Mouse (Mus musculus) lung, postnatal 10 days (tissue): ENCODE measurements around the gene Gng12.
A peak's percentile ranks its signal among the peaks of the same experiment; 100 is the strongest.

Experiments used
- DNase-seq: peaks from one replicate; pipeline ENCODE4 v3.0.0; 2021

The Gng12 gene

DNA sequence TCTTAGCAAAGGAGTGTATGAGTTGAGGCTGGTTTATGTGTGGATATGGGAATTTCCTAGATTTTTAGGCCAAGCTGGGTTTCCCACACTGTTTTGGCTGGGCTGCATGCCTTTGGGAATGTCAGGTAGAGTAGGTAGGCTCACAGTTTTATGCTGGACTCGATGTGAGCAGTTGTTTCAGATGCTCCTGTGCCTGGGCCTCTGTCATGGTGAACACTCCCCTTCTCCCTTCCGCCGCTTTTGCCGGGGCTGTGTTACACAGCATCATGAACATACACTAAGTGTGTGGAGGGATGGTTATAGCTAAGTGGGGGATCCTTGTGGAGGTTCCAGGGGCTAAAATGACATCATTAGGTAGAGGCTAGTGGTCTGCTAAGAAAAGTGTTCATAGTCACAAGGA, 24.6 kb downstream of the Gng12 start:
- no peak for DNase-seq

GRCm38 (mm10) chr6:66921755-66922154, 25.6 kb downstream of the Gng12 start:
- DNase-seq, result no peak

DNA sequence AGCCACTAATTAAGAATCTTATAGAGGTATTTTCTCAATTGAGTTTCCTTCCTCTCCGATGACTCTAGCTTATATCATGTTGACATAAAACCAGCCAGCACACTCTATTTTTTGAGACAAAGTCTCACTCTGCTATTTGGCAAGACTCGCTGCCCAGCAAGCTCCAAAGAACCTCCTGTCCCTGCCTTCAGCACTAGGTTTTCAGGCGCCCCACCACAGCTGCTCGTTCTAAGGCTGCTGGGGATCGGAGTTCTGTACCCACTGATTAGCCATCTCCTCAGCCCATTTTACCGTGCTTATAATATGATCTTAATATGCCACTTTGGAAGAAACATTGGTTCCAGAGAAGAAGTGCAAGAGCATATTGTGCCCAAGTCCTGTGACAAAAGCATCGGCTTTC, 26.3 kb downstream of the Gng12 start:
- DNase-seq, result no peak

DNA sequence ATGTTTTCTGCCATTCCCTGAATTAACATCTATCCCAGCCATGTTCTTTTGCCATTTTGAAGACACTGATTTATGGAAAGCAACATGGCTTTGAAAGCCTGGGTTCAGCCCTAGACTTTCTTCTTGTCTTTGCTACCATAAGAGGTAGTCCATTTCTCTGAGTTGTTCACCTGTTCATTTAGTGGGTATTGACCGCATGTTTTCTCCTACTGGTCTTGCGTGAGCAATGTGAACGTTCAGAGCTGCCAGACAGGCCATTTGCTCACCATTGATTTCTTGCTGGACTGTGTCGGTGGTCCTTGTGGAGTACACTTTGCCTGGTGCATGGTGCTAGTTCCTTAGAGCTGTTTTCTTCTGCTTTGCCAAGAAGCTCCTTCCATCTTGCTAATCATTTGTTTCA, 27.7 kb downstream of the Gng12 start:
- DNase-seq, result no peak

GRCm38 (mm10) chr6:66924315-66924965, 28.2 kb downstream of the Gng12 start:
- DNase-seq, result no peak

DNA sequence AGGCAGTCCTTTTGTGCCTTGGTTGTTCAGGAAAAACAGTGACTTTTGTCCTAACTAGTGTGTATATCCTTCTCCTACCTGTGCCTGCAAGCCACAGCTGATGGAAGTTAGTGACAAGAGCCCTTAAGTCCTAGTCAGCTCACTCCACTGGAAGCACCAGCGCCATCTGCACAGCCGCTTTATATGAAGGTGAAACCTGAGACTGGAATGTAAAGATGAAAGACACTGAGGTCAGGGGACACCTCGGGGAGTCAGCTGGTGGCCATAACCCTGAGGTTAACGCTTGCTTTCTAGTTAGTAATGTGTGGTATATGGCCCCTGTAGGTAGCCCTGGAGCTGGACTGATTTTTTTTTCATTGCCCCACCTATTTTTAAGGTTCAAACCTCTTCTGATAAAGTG, 30.1 kb downstream of the Gng12 start:
- no peak for DNase-seq

- DNase-seq, result no peak
These were observed 32.9 kb downstream of the Gng12 start for GRCm38 (mm10) chr6:66928972-66929645.

DNA sequence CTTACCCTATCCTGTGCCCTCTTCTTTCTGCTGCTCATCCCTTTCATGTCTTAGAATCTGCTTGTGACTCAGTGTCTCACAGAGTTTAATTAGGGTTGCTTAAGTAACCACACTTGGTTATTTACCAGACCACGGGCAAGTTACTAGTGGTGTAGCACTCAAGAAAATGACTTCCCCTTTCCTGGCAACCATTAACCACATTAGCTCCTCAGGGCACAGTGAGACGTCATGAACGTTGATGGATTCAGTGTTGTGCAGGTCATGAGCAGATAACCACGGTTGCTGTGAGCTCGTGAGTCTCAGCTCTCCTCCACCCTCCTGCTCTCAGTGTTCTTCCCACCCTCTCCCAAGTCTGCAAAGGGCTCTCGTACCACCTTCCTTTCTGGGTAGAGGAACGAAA, 33.5 kb downstream of the Gng12 start:
- no peak for DNase-seq

DNA sequence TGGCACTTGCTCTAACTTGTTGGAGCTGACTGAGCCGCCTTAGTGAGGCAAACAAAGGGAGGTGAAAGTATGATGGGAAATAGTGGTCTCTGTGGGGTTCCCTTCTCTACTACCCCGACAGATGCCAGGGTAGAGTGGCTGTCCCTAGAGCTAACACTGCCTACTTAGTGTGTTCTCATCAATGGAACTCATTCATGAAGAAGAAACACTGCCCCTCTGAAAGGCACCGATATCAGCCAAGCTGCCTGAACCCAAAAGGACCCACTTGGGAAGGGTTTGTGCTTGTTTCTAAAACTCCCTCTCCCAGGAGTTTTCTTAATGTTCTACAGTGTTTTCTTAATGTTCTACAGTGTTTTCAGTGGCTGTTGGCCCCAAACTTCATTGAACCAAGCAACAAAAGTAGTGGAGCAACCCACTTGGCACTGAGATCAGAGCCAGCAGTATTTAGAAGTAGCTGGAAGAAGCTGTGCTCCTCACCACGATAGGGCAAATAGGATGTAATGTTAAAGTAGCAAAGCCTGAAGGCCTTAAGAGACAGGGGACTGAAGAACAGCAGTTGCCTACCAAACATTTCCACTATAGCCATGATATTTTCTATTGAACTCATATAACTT, 36.1 kb downstream of the Gng12 start:
- no peak for DNase-seq

GRCm38 (mm10) chr6:66940656-66941235, 44.5 kb downstream of the Gng12 start:
- DNase-seq, result no peak

DNA sequence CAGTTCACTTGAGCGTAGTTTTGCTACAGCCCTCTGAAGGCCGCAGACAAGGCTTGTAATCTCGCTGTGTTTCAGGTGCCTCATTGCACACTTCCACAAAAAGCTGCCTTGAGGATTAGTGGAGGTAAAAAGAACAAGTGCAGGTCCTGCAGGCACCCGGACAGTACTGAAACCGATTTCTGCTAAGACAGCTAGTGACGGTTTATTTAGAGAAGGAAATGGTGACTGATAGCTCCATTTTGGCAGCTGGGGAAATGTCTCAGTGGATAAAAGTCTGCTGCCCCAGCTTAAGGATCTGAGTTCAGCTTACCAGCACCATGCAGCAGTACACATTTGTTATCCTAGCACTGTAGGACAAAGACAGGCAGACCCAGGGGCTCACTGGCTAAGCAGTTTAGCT, 45.6 kb downstream of the Gng12 start:
- DNase-seq, result no peak

GRCm38 (mm10) chr6:66942826-66943225, 46.6 kb downstream of the Gng12 start:
- no peak for DNase-seq

GRCm38 (mm10) chr6:66943367-66944189, 47.4 kb downstream of the Gng12 start:
- DNase-seq, result no peak

- DNase-seq, result no peak
These were observed 48.2 kb downstream of the Gng12 start for GRCm38 (mm10) chr6:66944190-66945003.

- no peak for DNase-seq
These were observed 48.8 kb downstream of the Gng12 start for GRCm38 (mm10) chr6:66945004-66945356.

DNA sequence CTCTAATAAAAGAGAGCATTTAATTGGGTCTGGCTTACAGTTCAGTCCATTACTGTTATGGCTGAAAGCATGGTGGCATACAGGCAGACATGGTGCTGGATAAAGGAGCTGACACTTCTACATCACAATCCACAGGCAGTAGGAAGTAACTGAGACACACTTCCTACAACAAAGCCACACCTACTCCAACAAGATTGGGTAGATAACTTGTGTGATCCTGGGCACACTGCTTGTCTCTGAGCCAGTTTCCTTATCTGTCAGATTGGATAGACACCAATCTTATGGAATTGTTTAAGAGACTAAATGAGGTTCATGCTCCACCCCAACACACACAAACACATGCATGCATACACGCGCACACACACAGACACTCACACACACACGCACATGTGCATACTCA, 51.9 kb downstream of the Gng12 start:
- DNase-seq, result no peak

DNA sequence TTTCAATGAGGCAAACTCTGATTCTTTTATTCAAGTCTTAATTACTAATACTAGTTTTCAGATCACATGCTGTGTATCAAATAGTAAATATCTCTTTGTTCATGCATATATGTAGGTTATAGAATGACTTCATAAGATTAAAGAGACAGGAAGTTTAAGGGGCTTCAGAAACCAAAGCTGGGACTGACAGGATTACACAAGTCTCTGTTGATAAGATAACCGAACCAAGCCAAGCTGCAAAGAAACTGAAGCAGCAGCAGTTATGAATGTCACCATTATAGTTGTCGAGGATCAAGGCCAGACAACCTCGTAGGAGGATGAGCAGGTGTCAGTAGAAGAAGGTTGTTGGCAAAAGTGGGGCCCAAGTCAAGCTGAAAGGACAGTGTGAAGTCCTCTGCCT, 52.7 kb downstream of the Gng12 start:
- DNase-seq, result no peak

DNA sequence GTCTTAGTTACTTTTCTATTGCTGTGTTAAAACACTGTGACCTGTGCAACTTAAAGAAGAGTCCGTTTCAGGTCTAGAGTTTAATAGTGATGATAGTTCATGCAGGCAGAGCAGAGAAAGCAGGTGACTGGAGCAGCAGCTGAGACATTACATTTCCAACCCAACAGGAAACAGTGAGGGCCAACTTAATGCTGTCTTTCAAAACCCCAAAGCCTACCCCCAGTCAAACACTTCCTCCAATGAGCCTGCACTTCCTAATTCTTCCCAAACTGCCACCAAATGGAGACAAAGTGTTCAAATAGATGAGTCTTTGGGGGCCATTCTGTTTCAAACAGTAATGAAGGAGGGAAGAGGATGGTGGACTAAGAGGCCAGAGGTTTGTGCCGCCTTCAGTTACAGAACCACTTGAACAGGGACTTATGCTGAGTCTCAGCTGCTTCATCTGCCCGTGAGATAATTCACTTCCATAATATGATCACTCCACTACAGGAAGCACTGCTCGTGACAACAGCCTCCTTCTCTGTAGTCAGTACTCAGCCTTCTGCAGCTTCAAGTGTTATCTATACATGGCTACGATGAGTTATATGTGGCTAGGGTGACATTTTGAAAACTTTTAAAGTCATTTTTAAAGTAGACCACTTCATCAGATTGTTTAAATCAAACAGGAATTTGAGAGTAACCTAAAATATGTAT, 55.7 kb downstream of the Gng12 start:
- no peak for DNase-seq

- DNase-seq, result no peak
These were observed 57.8 kb downstream of the Gng12 start for GRCm38 (mm10) chr6:66953951-66954519.

- peak; percentile 73 for DNase-seq
These were observed 59.0 kb downstream of the Gng12 start for GRCm38 (mm10) chr6:66955089-66955657.
